Mouse (Mus musculus) cerebellum, adult 11 months (tissue): Measurements from ENCODE around the gene Gm20521.

Experiments used
- DNase-seq: peaks from one replicate; pipeline ENCODE4 v3.0.0; 2022

Gm20521 gene

DNA sequence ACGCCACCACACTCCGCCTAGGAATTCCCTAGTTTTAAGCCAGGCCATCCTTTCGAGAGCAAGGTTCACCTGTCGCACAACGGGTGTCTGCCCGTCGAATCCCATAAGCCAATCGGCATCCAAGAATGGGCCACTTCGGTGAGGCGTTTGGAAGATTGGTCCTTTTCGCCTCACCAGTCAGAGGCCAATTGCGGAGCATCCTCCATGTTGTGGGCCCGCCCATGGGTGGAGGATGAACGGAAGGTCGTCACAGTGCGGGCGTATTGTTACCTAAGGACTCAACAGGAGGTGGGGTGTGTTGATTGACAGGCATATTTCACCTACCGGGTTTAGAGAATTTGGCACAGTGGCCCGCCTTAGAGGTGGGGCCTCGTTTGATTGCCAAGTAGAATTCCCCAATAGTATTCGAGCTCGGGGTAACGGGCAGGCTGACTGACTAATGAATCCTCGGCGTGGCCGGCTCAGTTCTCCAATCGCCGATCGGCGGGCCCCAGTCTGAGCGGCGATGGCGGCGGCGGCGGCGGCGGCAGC, 10.5 kb downstream of the Gm20521 start:
- DNase-seq = peak; percentile 98

DNA sequence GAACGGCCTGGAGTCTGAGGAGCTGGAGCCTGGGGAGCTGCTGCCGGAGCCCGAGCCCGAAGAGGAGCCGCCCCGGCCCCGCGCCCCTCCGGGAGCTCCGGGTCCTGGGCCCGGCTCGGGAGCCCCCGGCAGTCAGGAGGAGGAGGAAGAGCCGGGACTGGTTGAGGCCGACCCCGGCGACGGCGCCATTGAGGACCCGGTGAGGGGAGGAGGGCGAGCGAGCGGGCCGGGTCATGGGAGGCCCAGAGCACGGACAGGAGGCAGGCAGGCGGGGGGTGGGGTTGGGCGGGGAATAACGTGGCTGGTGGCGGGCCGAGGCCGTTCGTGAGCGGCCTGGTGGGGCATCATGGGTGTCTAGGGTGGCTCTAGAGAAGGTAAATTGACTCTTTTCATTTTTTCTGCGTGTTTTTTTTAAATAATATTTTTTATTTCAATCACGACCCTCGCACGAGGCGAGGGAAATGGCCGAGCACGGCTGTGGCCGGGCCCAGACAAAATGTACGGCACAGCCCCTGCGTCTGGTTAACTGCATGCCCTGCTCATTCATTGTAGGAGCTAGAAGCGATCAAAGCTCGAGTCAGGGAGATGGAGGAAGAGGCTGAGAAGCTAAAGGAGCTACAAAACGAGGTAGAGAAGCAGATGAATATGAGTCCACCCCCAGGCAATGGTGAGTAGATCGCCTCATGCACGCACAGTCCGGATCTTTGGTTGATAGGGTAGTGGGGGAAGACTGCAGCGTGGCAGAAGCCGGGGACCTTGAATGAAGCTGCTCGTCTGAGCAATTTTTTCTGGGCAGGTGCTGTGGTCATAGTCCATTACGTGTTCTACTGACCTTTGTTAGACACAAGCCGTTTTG, 11.3 kb downstream of the Gm20521 start:
- DNase-seq = no peak

GRCm38 (mm10) chr14:54897445-54897844, 14.2 kb downstream of the Gm20521 start:
- DNase-seq = no peak

DNA sequence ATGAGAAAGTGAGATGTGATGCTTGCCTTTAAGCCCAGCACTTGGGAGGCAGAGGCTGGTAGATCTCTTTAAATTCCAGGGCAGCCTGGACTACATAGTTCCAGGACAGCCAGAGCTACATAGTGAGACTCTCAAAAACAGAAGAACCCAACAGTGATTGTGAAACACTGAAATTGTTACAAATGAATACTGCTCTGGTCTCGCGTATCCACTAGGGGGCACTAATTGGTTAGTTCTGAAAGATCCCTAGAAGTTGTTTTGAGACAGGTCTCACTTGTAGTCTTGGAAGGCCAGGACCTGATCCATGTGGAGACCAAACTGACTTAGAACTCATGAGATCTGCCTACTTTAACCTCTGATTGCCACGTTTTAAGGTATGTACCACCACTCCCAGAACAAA, 17.1 kb downstream of the Gm20521 start:
- DNase-seq = peak; percentile 52

GRCm38 (mm10) chr14:54903641-54904040, 20.4 kb downstream of the Gm20521 start:
- DNase-seq = no peak

GRCm38 (mm10) chr14:54908682-54909081, 25.4 kb downstream of the Gm20521 start:
- no peak for DNase-seq

DNA sequence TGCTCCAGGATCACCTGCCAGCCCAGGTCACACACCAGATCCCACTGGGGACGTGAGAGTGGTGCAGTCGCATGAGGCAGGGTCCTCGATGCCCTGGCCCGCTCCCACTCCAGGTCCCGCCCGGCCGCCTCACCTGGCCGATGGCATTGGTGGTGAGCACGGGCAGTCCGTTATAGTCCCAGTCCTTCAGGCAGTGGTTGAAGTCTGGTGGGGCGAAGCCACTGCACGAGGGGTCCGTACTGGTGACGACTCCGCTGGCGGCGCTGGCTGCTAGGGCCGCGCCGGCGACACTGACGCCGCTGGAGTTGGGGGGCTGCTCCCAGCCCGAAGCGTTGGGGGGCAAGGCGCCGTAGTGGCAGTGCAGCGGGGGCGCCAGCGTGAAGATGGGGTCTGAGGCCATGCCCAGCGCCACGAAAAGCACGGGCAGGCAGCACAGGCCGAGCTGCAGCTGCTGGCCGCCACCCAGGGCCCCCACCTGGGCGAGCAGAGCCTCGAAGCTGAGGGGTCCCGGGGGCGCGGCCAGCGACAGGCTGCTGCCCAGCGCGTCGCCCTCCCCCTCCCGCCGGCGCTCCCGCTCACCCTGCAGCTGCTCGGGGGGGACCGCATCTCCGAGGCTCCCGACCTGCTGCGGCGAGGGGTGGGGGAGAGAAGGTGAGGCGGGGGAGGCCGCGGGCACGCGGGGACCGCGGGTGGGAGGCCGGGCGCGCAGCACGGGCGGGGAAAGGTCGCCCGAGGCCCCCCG, 29.0 kb downstream of the Gm20521 start:
- peak; percentile 43 for DNase-seq

DNA sequence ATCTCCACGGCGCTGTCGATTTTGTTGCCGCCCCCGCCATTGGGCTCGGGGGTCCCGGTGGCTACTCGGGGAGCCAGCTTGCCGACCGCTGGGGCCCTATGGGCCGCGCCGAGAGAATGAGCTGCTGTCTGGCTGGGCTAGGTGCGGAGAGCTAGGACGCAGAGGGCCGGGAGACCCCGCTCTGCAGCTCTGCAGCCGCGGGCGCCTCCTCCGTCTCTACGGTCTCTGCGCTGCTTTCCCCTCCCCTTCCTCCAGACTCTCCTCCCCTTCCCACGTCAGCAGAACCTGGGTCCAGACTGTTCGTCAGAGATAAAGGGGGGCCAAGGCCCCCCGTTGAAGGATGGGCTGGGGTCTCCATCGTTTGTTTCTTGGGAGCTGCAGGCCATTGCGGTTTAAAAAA, 29.6 kb downstream of the Gm20521 start, which contains the start of gene Slc22a17:
Gene Slc22a17, minus strand, starts transcription at position 247 of the 400 bp plus-strand sequence.
- peak; percentile 77 for DNase-seq

- DNase-seq = no peak
These were observed 30.1 kb downstream of the Gm20521 start for GRCm38 (mm10) chr14:54913343-54913742.

GRCm38 (mm10) chr14:54920076-54920685, 36.9 kb downstream of the Gm20521 start:
- DNase-seq = no peak

GRCm38 (mm10) chr14:54924641-54925348, 41.6 kb downstream of the Gm20521 start:
- no peak for DNase-seq

GRCm38 (mm10) chr14:54925349-54926342, 42.4 kb downstream of the Gm20521 start, which contains the start of gene Efs:
TSS of gene Efs (minus strand) at chr14:54926126.
- peak; percentile 35 for DNase-seq

DNA sequence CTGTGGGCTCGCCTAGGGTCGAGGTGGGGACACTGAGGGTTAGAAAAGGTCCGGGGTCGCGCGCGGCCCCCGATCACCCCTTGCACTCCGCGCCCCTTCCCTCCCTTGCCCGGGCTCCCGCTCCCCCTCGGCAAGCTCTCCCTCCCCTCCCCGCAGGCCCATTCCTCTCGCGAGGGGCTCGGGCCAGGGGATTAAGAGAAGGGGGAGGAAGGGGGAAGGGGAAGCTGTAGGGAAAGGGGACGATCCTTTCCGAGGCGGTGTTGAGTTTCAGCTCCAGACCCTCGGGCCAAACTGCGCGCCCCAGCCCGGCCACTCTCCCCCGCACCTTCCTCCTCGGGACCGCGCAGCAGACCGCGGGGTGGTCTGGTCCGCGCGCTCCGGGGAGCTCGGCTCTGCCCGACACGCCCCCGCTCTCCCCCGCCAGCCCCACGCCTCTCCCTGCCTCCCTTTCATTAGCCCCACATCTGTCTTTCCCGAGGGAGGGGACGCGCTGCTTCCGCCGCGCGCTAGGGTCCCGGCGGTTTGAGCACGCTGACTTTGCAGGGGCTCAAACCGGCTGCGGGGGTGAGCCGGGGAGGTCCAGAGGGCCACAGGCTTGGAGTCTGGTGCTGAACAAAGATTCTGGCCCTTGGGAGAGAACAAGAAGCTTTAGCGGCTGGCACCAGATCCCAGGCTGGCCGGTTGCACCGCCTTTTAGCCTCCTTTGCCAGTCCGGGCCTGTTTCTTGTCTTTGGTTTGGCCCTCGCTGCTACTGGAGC, 43.3 kb downstream of the Gm20521 start:
- no peak for DNase-seq

DNA sequence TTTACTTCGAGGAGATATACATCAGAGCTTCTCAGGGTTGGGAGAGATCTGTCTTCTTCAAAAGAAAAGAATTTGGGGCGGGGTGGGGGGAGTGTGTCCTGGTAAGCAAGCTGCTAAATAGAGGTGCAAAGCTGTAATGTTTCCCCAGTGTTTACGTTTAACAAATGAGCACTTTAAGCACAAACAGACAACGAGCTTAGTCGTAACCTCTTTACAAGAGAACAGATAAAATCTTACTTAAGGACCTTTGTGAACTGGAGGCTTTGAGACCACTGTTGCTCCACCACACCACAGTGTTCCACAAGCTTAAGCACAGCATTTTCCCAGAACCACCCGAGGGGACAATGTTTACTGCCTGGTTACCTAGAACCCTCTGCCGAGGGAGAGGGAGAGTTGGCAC, 44.1 kb downstream of the Gm20521 start:
- DNase-seq = no peak

DNA sequence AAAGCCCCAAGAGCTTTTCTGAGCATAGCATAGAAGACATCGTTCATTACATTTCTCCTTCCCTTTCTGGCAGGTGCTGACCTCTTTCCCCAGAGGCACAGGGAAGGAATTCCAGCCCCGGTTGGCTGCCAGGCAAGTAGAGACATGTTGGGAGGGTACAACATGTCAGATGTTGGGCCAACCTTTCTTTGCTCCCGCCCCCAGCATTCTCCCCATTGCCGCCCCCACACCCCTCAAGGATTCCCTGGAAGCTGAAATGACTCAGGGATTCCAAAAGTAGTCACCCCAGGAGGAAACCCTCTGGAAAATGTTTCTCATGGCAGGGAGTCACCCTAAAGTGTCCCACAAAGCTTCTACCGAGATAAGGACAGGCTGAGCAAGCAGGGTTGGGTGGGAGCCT, 46.6 kb downstream of the Gm20521 start:
- DNase-seq = no peak

DNA sequence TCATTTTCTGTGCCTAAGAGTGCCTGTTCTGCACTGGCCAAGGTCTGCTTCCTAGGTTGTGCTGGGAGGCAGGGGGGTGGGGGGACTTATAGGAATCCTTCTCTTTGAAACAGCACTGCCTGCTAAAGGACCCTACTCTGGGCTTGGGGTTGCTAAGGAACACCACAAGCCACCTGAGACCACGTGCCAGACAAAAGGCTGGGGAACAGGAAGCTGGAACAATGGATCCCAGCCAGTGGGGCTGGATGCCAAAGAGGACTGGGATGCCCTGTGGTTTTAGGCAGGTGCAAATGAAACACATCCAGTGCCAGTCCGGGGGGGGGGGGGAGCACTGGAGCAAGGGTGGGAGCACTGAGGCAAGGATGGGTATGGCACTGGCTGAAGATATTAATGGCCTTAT, 47.2 kb downstream of the Gm20521 start:
- DNase-seq = no peak

DNA sequence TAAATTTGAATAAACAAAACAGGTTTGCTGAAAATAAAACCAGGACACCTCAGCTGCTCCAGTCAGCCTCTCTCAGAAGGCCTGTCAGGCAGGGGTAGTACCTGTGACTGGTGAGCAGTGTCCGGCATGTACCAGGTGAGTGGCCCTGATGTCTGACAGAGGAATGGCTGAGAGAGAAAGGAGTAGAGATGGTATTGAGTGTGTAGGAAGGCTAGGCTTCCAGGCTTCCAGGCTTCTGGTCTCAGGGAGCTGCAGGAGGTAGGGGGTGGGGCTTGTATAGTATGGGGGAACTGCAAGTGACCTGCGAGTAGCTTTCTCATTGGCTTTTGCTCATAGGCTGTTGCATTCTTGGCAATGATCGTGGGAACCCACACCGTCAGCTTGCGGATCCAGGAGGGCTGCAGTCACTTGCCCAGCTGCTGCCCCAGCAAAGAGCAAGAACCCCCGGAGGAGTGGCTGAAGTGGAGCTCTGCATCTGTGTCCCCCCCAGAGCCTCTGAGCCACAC, 49.5 kb downstream of the Gm20521 start, which contains the start of gene Il25:
Gene Il25, plus strand, starts transcription at position 51 of the 506 bp plus-strand sequence.
- no peak for DNase-seq

DNA sequence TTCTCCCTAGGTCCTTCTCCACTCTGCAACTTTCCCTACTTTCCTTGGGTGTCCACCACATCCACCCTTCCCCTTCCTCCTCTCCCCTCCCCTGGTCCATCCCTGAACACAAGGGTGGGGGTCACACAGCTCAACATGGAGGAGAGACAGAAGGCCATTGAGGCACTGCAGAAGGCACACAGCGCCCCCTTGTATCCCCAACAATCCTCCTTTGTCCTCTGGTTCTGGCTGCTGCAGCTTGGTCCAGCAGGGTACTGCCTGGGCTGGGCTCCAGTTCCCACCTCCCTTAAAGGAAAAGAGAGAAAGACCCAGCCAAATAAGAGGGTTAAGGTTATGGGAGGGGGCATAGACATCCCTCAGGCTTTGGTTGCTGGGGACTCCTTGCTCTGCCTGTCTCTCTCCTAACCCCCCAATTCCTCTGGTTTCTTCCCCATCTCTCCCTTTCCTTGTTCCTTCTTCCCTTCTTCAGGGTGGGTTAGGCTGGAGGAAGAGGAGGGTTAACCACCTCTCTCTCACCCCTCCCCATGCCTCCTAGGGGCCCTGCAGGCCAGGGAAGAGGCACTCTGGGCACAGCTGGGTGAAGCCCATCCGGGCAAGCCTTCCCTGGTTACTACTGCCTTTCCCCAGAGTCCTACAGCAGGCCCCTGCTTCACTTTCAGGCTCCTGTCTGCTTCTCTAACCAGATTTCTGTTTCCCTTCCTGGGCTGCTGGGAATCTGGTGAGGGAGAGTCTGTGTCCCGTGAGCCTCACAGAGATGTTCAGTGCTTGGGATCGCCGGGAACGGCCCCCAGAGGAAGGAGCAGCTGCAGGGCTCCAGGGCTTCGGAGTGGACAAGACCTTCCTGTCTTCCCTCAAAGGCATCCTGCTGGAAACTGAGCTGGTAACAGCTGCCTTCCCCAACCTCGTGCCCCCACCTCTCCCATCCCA, 52.9 kb downstream of the Gm20521 start, which contains the start of gene Cmtm5:
Gene Cmtm5, plus strand, starts transcription at position 358 of the 927 bp plus-strand sequence.
- peak; percentile 34 for DNase-seq

GRCm38 (mm10) chr14:54936831-54937160, 53.6 kb downstream of the Gm20521 start:
- no peak for DNase-seq
